Mouse (Mus musculus) heart, postnatal 0 days (tissue): Measurements from ENCODE around the gene Cbx6. TPM values are rescaled to one million over a fixed set of nuclear protein-coding genes. Genes with fewer than 3 reads are reported as not detected.

ENCODE experiments used
- ATAC-seq: fragments of 200-750 bp; cut with Nextera tagmentation; 2 replicates; pipeline ENCODE4 v1.8.0; 2017; ENCODE audit warnings: low read depth, moderate number of reproducible peaks, moderate library complexity; ENCODE audit not compliant: insufficient read depth
- DNase-seq: peaks from one replicate; pipeline ENCODE4 v3.0.0-alpha.2; 2016; ENCODE audit warnings: low spot score
- H3K27ac ChIP-seq: fragments of 300-500 bp; sonication (generic); 2 replicates; pipeline ENCODE4 v1.5.1; 2014; ENCODE audit warnings: low read depth, mild to moderate bottlenecking
- H3K27me3 ChIP-seq: fragments of 300-500 bp; sonication (generic); 2 replicates; pipeline ENCODE4 v1.6.1; 2014; ENCODE audit warnings: low read length, mixed read lengths; ENCODE audit not compliant: control insufficient read depth, insufficient read depth
- H3K36me3 ChIP-seq: fragments of 300-500 bp; sonication (generic); replicated peaks from 2 replicates; pipeline ENCODE4 v1.6.1; 2014; ENCODE audit warnings: low read length, mixed read lengths; ENCODE audit not compliant: control insufficient read depth, insufficient read depth
- H3K4me1 ChIP-seq: fragments of 300-500 bp; sonication (generic); 2 replicates; pipeline ENCODE4 v1.6.1; 2014; ENCODE audit warnings: antibody characterized with exemption; ENCODE audit not compliant: control insufficient read depth, insufficient read depth
- H3K4me2 ChIP-seq: fragments of 300-500 bp; sonication (generic); 2 replicates; pipeline ENCODE4 v1.6.1; 2014; ENCODE audit warnings: low read depth, mild to moderate bottlenecking, low read length, moderate library complexity
- H3K4me3 ChIP-seq: fragments of 300-500 bp; sonication (generic); 2 replicates; pipeline ENCODE4 v1.5.1; 2014; ENCODE audit warnings: low read depth, low read length
- H3K9ac ChIP-seq: fragments of 300-500 bp; sonication (generic); replicated peaks from 2 replicates; pipeline ENCODE4 v1.6.1; 2014; ENCODE audit warnings: low read depth, low read length, mixed read lengths
- H3K9me3 ChIP-seq: fragments of 300-500 bp; sonication (generic); replicated peaks from 2 replicates; pipeline ENCODE4 v1.6.1; 2016; ENCODE audit warnings: low read length; ENCODE audit not compliant: control insufficient read depth
- CTCF ChIP-seq: IDR thresholded peaks from 2 replicates; pipeline ENCODE4 v1.5.1; 2016; ENCODE audit warnings: antibody characterized with exemption, control low read depth, low read depth
- EP300 ChIP-seq: IDR thresholded peaks from 2 replicates; pipeline ENCODE4 v1.6.1; 2016; ENCODE audit warnings: antibody characterized with exemption, low read depth
- WGBS: fragments of 180-500 bp; shearing (Covaris S2); extraction: QIAGEN DNeasy Blood & Tissue Kit; methylation state at CpG from one replicate; pipeline ENCODE4 v1.1.7; 2014; 5-methylcytosine and 5-hydroxymethylcytosine counted together
- polyA plus RNA-seq: library from polyadenylated mRNA; unstranded; fragments of >200 nt; fragmentation: Nextera tagmentation; extraction: Ambion mirVana; gene quantifications from 2 replicates; pipeline ENCODE4 v1.2.1, GENCODE M21; 2015
- total RNA-seq: library from RNA; depleted of rRNA; stranded (reverse); fragments of >200 nt; gene quantifications from 2 replicates; pipeline ENCODE4 v1.2.3, GENCODE M21; 2014; ENCODE audit warnings: low replicate concordance

Cbx6 gene
- total and polyA plus RNA-seq, 2 experiments from 2014 or later, result 24.9 to 51.8 TPM

- Histone ChIP-seq H3K9me3 (no peaks in the 10 kb centered on the region), H3K4me2 (no peak overlapping the region), H3K27ac (no peak overlapping the region), H3K27me3 (peaks cover 34% of the 10 kb centered on the region), H3K4me1 (no peaks in the 10 kb centered on the region), H3K9ac (no peak overlapping the region), H3K36me3 (no peaks in the 10 kb centered on the region), H3K4me3 (no peak overlapping the region)
- TF ChIP-seq CTCF, result no peak
- no peak for TF ChIP-seq EP300
- DNase-seq (no peak), ATAC-seq (no peak)
- 61% methylated on average over 4 of the region's 4 CpGs for WGBS
These were observed 23.5 kb downstream of the Cbx6 start for GRCm38 (mm10) chr15:79810997-79811396.

- Histone ChIP-seq H3K9me3 (no peaks in the 10 kb centered on the region), H3K27ac (no peak overlapping the region), H3K4me1 (no peaks in the 10 kb centered on the region), H3K4me3 (no peak overlapping the region), H3K27me3 (peaks cover 43% of the 10 kb centered on the region), H3K36me3 (no peaks in the 10 kb centered on the region), H3K9ac (no peak overlapping the region), H3K4me2 (no peak overlapping the region)
- WGBS, result 36% methylated on average over 3 of the region's 3 CpGs
- no peak for TF ChIP-seq EP300
- TF ChIP-seq CTCF, result no peak
- DNase-seq, result no peak
- no peak for ATAC-seq
These were observed 24.4 kb downstream of the Cbx6 start for GRCm38 (mm10) chr15:79810061-79810460.

- no peak overlapping the region for H3K4me3 ChIP-seq
- peaks cover 6% of the 10 kb centered on the region; the same call in 1 of the 2 replicates for H3K4me1 ChIP-seq
- no peak for DNase-seq
- H3K27me3 ChIP-seq, result peaks cover 52% of the 10 kb centered on the region
- no peak for ATAC-seq
- H3K9me3 ChIP-seq, result no peaks in the 10 kb centered on the region
- H3K27ac ChIP-seq, result no peak overlapping the region
- no peak overlapping the region for H3K4me2 ChIP-seq
- no peaks in the 10 kb centered on the region for H3K36me3 ChIP-seq
- no peak overlapping the region for H3K9ac ChIP-seq
- WGBS, result 42% methylated on average over 5 of the region's 5 CpGs
- TF ChIP-seq EP300 (no peak), CTCF (no peak)
These were observed 25.8 kb downstream of the Cbx6 start for GRCm38 (mm10) chr15:79808658-79809057.

GRCm38 (mm10) chr15:79808114-79808513, 26.4 kb downstream of the Cbx6 start:
- Histone ChIP-seq H3K4me3 (no peak overlapping the region), H3K9me3 (no peaks in the 10 kb centered on the region), H3K4me2 (no peak overlapping the region), H3K27ac (no peak overlapping the region), H3K36me3 (no peaks in the 10 kb centered on the region), H3K9ac (no peak overlapping the region), H3K27me3 (peaks cover 58% of the 10 kb centered on the region), H3K4me1 (peaks cover 8% of the 10 kb centered on the region; the same call in 1 of the 2 replicates)
- ATAC-seq (no peak), DNase-seq (peak; percentile 40)
- WGBS, result 29% methylated on average over 5 of the region's 5 CpGs
- TF ChIP-seq EP300 (no peak), CTCF (peak; percentile 82)

GRCm38 (mm10) chr15:79807050-79807449, 27.4 kb downstream of the Cbx6 start:
- H3K4me2 ChIP-seq, result no peak overlapping the region
- TF ChIP-seq CTCF (no peak), EP300 (no peak)
- peaks cover 68% of the 10 kb centered on the region for H3K27me3 ChIP-seq
- WGBS, result 11% methylated on average over 1 of the region's 1 CpGs
- H3K36me3 ChIP-seq, result no peaks in the 10 kb centered on the region
- no peak for DNase-seq
- H3K27ac ChIP-seq, result no peak overlapping the region
- H3K9ac ChIP-seq, result no peak overlapping the region
- no peak overlapping the region for H3K4me3 ChIP-seq
- peaks cover 8% of the 10 kb centered on the region; the same call in 1 of the 2 replicates for H3K4me1 ChIP-seq
- no peaks in the 10 kb centered on the region for H3K9me3 ChIP-seq
- ATAC-seq, result no peak

GRCm38 (mm10) chr15:79805246-79805645, 29.2 kb downstream of the Cbx6 start:
- DNase-seq (no peak), ATAC-seq (no peak)
- no peaks in the 10 kb centered on the region for H3K9me3 ChIP-seq
- H3K27ac ChIP-seq, result no peak overlapping the region
- peaks cover 8% of the 10 kb centered on the region; the same call in 1 of the 2 replicates for H3K4me1 ChIP-seq
- TF ChIP-seq EP300 (no peak), CTCF (no peak)
- no peaks in the 10 kb centered on the region for H3K36me3 ChIP-seq
- H3K9ac ChIP-seq, result no peak overlapping the region
- no peak overlapping the region for H3K4me3 ChIP-seq
- WGBS, result 39% methylated on average over 8 of the region's 8 CpGs
- no peak overlapping the region for H3K4me2 ChIP-seq
- peaks cover 77% of the 10 kb centered on the region for H3K27me3 ChIP-seq
